Mouse (Mus musculus) CH12.LX (cell line): ENCODE measurements at regions not wholly inside any gene's neighbourhood (a gene's known extent, or its start where the extent isn't known, plus 50 kb on each side); places are given as distances from the start of the nearest gene placed in this dataset.

Experiments
- DNase-seq: peaks from one replicate; pipeline ENCODE4 v3.0.0-alpha.2; 2013; ENCODE audit errors: extremely low read depth
- H3K27ac ChIP-seq: 2 replicates; pipeline ENCODE4 v1.5.1; 2012; ENCODE audit warnings: low read depth, mild to moderate bottlenecking, control low read depth, moderate library complexity; ENCODE audit not compliant: insufficient read depth
- H3K27me3 ChIP-seq: replicated peaks from 2 replicates; pipeline ENCODE3; 2012; ENCODE audit warnings: inconsistent platforms
- H3K36me3 ChIP-seq, 2 experiments: replicated peaks in 1 of 2; 2 replicates each; pipeline versions ENCODE3 to v1.6.1; 2012; ENCODE audit warnings: inconsistent platforms in 1 of 2, low read length in 1 of 2, mild to moderate bottlenecking in 1 of 2, mixed read lengths in 1 of 2, moderate library complexity in 1 of 2; ENCODE audit not compliant: control insufficient read depth in 1 of 2, insufficient read depth in 1 of 2
- H3K4me1 ChIP-seq, 2 experiments: 2 replicates each; pipeline ENCODE4 v1.6.1; 2012; ENCODE audit warnings: inconsistent platforms in 1 of 2, moderate library complexity in 1 of 2; ENCODE audit not compliant: insufficient read depth in 2 of 2, control insufficient read depth in 1 of 2
- H3K4me2 ChIP-seq: 2 replicates; pipeline ENCODE4 v1.6.1; 2012; ENCODE audit warnings: low read depth, mild to moderate bottlenecking, control low read depth; ENCODE audit not compliant: poor library complexity, insufficient read depth, severe bottlenecking
- H3K4me3 ChIP-seq, 3 experiments: fragments of 150-350 bp in 1 of 3; sonication (generic) in 1 of 3; replicated peaks in 1 of 3; 2 replicates each; pipeline versions ENCODE3 to v1.5.1; 2011 to 2012; ENCODE audit warnings: low read depth in 2 of 3, low read length in 2 of 3, mild to moderate bottlenecking in 2 of 3, moderate library complexity in 2 of 3, control low read depth in 1 of 3, improper control_type of control experiment in 1 of 3, inconsistent platforms in 1 of 3, mixed read lengths in 1 of 3; ENCODE audit not compliant: poor library complexity in 1 of 3
- H3K79me2 ChIP-seq: replicated peaks from 2 replicates; pipeline ENCODE4 v1.6.1; 2012; ENCODE audit warnings: mild to moderate bottlenecking, moderate library complexity; ENCODE audit not compliant: control insufficient read depth, poor library complexity, insufficient read depth, severe bottlenecking; ENCODE audit errors: extremely low read depth
- H3K9ac ChIP-seq: 2 replicates; pipeline ENCODE4 v1.6.1; 2012; ENCODE audit warnings: low read depth, mild to moderate bottlenecking, control low read depth, moderate library complexity; ENCODE audit not compliant: insufficient read depth
- H3K9me3 ChIP-seq: replicated peaks from 2 replicates; pipeline ENCODE3; 2012; ENCODE audit warnings: low read length, inconsistent platforms, mixed read lengths
- CTCF ChIP-seq, 2 experiments: IDR thresholded peaks in 1 of 2; conservative IDR thresholded peaks in 1 of 2; 2 replicates each; pipeline ENCODE4 v1.5.1; 2011 to 2012; ENCODE audit warnings: low read depth in 2 of 2, low read length in 2 of 2, improper control_type of control experiment in 1 of 2, inconsistent platforms in 1 of 2, mild to moderate bottlenecking in 1 of 2, moderate library complexity in 1 of 2
- E2F4 ChIP-seq: IDR thresholded peaks from 2 replicates; pipeline ENCODE4 v1.6.1; 2011; ENCODE audit warnings: low read depth, low read length, improper control_type of control experiment; ENCODE audit not compliant: insufficient replicate concordance
- ELF1 ChIP-seq: IDR thresholded peaks from 2 replicates; pipeline ENCODE4 v1.6.1; 2014; ENCODE audit warnings: low read depth, mild to moderate bottlenecking, inconsistent platforms, low read length, improper control_type of control experiment
- EP300 ChIP-seq: IDR thresholded peaks from 2 replicates; pipeline ENCODE4 v1.6.1; 2011; ENCODE audit warnings: low read length, improper control_type of control experiment
- GABPA ChIP-seq: IDR thresholded peaks from 2 replicates; pipeline ENCODE4 v1.6.1; 2012; ENCODE audit warnings: low read depth, low read length, improper control_type of control experiment, inconsistent platforms; ENCODE audit not compliant: insufficient replicate concordance
- HCFC1 ChIP-seq: IDR thresholded peaks from 2 replicates; pipeline ENCODE4 v1.6.1; 2012; ENCODE audit warnings: low read depth, mild to moderate bottlenecking, inconsistent platforms, low read length, improper control_type of control experiment
- IRF4 ChIP-seq: IDR thresholded peaks from 2 replicates; pipeline ENCODE4 v1.6.1; 2014; ENCODE audit warnings: low read depth, mild to moderate bottlenecking, inconsistent platforms, low read length, improper control_type of control experiment
- MAX ChIP-seq: IDR thresholded peaks from 2 replicates; pipeline ENCODE4 v1.6.1; 2011; ENCODE audit warnings: low read length, improper control_type of control experiment
- MAZ ChIP-seq: IDR thresholded peaks from 2 replicates; pipeline ENCODE4 v1.6.1; 2012; ENCODE audit warnings: low read depth, mild to moderate bottlenecking, inconsistent platforms, low read length, improper control_type of control experiment, moderate library complexity
- MEF2A ChIP-seq: IDR thresholded peaks from 2 replicates; pipeline ENCODE4 v1.6.1; 2014; ENCODE audit warnings: low read depth, mild to moderate bottlenecking, inconsistent platforms, low read length, improper control_type of control experiment, borderline replicate concordance
- MXI1 ChIP-seq: IDR thresholded peaks from 2 replicates; pipeline ENCODE4 v1.6.1; 2011; ENCODE audit warnings: mild to moderate bottlenecking, low read depth, low read length, improper control_type of control experiment
- MYC ChIP-seq: IDR thresholded peaks from 2 replicates; pipeline ENCODE4 v1.6.1; 2011; ENCODE audit warnings: low read depth, mild to moderate bottlenecking, improper control_type of control experiment, low read length
- NELFE ChIP-seq: IDR thresholded peaks from 2 replicates; pipeline ENCODE4 v1.6.1; 2011; ENCODE audit warnings: low read depth, low read length, improper control_type of control experiment
- NRF1 ChIP-seq: IDR thresholded peaks from 2 replicates; pipeline ENCODE4 v1.6.1; 2014; ENCODE audit warnings: low read depth, mild to moderate bottlenecking, inconsistent platforms, low read length, improper control_type of control experiment, moderate library complexity
- PAX5 ChIP-seq: IDR thresholded peaks from 2 replicates; pipeline ENCODE4 v1.6.1; 2012; ENCODE audit warnings: low read length, inconsistent platforms, mixed read lengths
- RAD21 ChIP-seq: IDR thresholded peaks from 2 replicates; pipeline ENCODE4 v1.6.1; 2011; ENCODE audit warnings: low read depth, mild to moderate bottlenecking, low read length, improper control_type of control experiment, moderate library complexity
- RCOR1 ChIP-seq: conservative IDR thresholded peaks from 2 replicates; pipeline ENCODE4 v1.6.1; 2012; ENCODE audit warnings: low read depth, mild to moderate bottlenecking, inconsistent platforms, low read length, improper control_type of control experiment
- TBP ChIP-seq: conservative IDR thresholded peaks from 2 replicates; pipeline ENCODE4 v1.6.1; 2011; ENCODE audit warnings: low read depth, low read length, improper control_type of control experiment
- USF1 ChIP-seq: IDR thresholded peaks from 2 replicates; pipeline ENCODE4 v1.6.1; 2014; ENCODE audit warnings: low read depth, mild to moderate bottlenecking, inconsistent platforms, low read length, improper control_type of control experiment
- ZKSCAN1 ChIP-seq: IDR thresholded peaks from 2 replicates; pipeline ENCODE4 v1.6.1; 2012; ENCODE audit warnings: low read depth, inconsistent platforms, low read length, improper control_type of control experiment, borderline replicate concordance
- ZMIZ1 ChIP-seq: IDR thresholded peaks from 2 replicates; pipeline ENCODE4 v1.6.1; 2012; ENCODE audit warnings: low read depth, mild to moderate bottlenecking, inconsistent platforms, low read length, improper control_type of control experiment
- ZNF384 ChIP-seq: IDR thresholded peaks from 2 replicates; pipeline ENCODE4 v1.6.1; 2012; ENCODE audit warnings: low read depth, low read length, improper control_type of control experiment, inconsistent platforms
- dilution Hi-C: fragments of 300-500 bp; cut with MboI; formaldehyde crosslinking; loops from 2 replicates; pipeline ENCODE4 v1.14.3; 2020; ENCODE audit warnings: low sequenced_read_pairs; ENCODE audit not compliant: extremely low pct_unique_long_range_greater_than_20kb, extremely low pct_ligation_motif_present
- in situ Hi-C: fragments of 300-500 bp; cut with MboI; formaldehyde crosslinking; loops from 3 replicates; pipeline ENCODE4 v1.14.3; 2019; ENCODE audit warnings: low sequenced_read_pairs, low pct_ligation_motif_present, low pct_unique_long_range_greater_than_20kb, mixed read lengths

GRCm38 (mm10) chr16:30797006-30797405 lies 197.5 kb downstream of the Fam43a start:
- TF ChIP-seq RAD21, result no peak
- no peak for TF ChIP-seq ELF1
- Histone ChIP-seq H3K27ac (no peak overlapping the region), H3K4me3 (no peak overlapping the region), H3K4me2 (no peak overlapping the region), H3K79me2 (no peaks in the 10 kb centered on the region), H3K36me3 (no peaks in the 10 kb centered on the region), H3K9ac (no peak overlapping the region), H3K9me3 (peaks cover 3% of the 10 kb centered on the region), H3K4me1 (no peaks in the 10 kb centered on the region), H3K27me3 (no peaks in the 10 kb centered on the region)
- dilution Hi-C loops, result no loop called here
- in situ Hi-C loops, result no loop called here
- no peak for DNase-seq

GRCm38 (mm10) chr16:30797973-30798471 lies 198.5 kb downstream of the Fam43a start:
- no peaks in the 10 kb centered on the region for H3K36me3 ChIP-seq

GRCm38 (mm10) chr16:30798536-30798935 lies 199.0 kb downstream of the Fam43a start:
- no peaks in the 10 kb centered on the region for H3K36me3 ChIP-seq
- DNase-seq, result no peak
- peaks cover 3% of the 10 kb centered on the region for H3K9me3 ChIP-seq
- H3K27ac ChIP-seq, result no peak overlapping the region
- H3K4me3 ChIP-seq, result no peak overlapping the region
- no peak overlapping the region for H3K9ac ChIP-seq
- in situ Hi-C loops (no loop called here), dilution Hi-C loops (no loop called here)
- no peaks in the 10 kb centered on the region for H3K79me2 ChIP-seq
- TF ChIP-seq USF1 (no peak), NELFE (no peak), ZMIZ1 (no peak), ZKSCAN1 (no peak), EP300 (no peak)
- H3K4me1 ChIP-seq, result no peaks in the 10 kb centered on the region
- H3K27me3 ChIP-seq, result no peaks in the 10 kb centered on the region
- H3K4me2 ChIP-seq, result no peak overlapping the region

More at GRCm38 (mm10) chr16:30797973-30798471, 198.5 kb downstream of the Fam43a start:
- in situ Hi-C loops (no loop called here), dilution Hi-C loops (no loop called here)
- Histone ChIP-seq H3K27ac (no peak overlapping the region), H3K4me1 (no peaks in the 10 kb centered on the region), H3K4me2 (no peak overlapping the region), H3K9ac (no peak overlapping the region), H3K27me3 (no peaks in the 10 kb centered on the region), H3K79me2 (no peaks in the 10 kb centered on the region), H3K4me3 (no peak overlapping the region), H3K9me3 (peaks cover 3% of the 10 kb centered on the region)
- TF ChIP-seq MAX (no peak), TBP (no peak), MEF2A (no peak), ZNF384 (no peak), HCFC1 (no peak), PAX5 (no peak), MXI1 (no peak), MYC (no peak), IRF4 (no peak), MAZ (no peak), RCOR1 (no peak), ZMIZ1 (no peak), GABPA (no peak), ZKSCAN1 (no peak), NELFE (no peak), E2F4 (no peak), CTCF (conservative IDR thresholded peaks at IDR 0.05 in 1 of 2, IDR thresholded peaks at IDR 0.05 in 1 of 2; ENCODE audit: low read depth in 2 of 2, low read length in 2 of 2) (no peak), NRF1 (no peak)
- no peak for DNase-seq
